ENCODE assay signal across 14 mouse cellular contexts in genomic region chr8:57627946-57628786, GRCm38 (mm10). TPM values are rescaled to one million over a fixed set of nuclear protein-coding genes. Genes with fewer than 3 reads are reported as not detected.
DNase-seq lines count a peak whose midpoint lies in the region; ATAC-seq lines count a peak whose summit lies in the region.
"Had no signal": no experiment of that assay in that cellular context is flagged by ENCODE, and none has a peak within 500 bp of the region (broad histone marks: within the 10 kb centered on the region; RNA-seq: fewer than 3 reads in every experiment).

No protein-coding gene starts in this region.

- H3K9ac ChIP-seq in hindbrain, embryonic 11.5 days (ENCODE audit: low read depth, low read length): no peak overlapping the region
- H3K9ac ChIP-seq: heart, embryonic 13.5 days; hindbrain, embryonic 12.5 days; lung, embryonic 14.5 days had no signal

- no peaks in the 10 kb centered on the region for H3K4me1 ChIP-seq in hindbrain, embryonic 11.5 days (replicated peaks; ENCODE audit: control insufficient read depth, insufficient read depth, low read length)

- no peaks in the 10 kb centered on the region for H3K9me3 ChIP-seq in hindbrain, embryonic 11.5 days (ENCODE audit: control insufficient read depth, low read length)
- H3K9me3 ChIP-seq: heart, embryonic 13.5 days; hindbrain, embryonic 12.5 days had no signal

- H3K4me3 ChIP-seq in hindbrain, embryonic 11.5 days (ENCODE audit: low read depth, low read length): no peak overlapping the region
- H3K4me3 ChIP-seq: heart, embryonic 13.5 days; hindbrain, embryonic 12.5 days had no signal

- no peak overlapping the region for H3K4me2 ChIP-seq in hindbrain, embryonic 11.5 days (replicated peaks; ENCODE audit: low read depth, low read length)
- H3K4me2 ChIP-seq: heart, embryonic 13.5 days; hindbrain, embryonic 12.5 days; lung, embryonic 14.5 days had no signal

- H3K36me3 ChIP-seq in hindbrain, embryonic 11.5 days (ENCODE audit: control insufficient read depth, insufficient read depth, low read length): no peaks in the 10 kb centered on the region
- H3K36me3 ChIP-seq: heart, embryonic 13.5 days; hindbrain, embryonic 12.5 days had no signal

- ATAC-seq in CD4-positive, CD25-positive, alpha-beta regulatory T cell, adult 4 months: peak; percentile 29
- peak; percentile 6; the same call in 1 of the 2 replicates for ATAC-seq in megakaryocyte progenitor cell, adult 5-6 weeks (replicated peaks; ENCODE audit: poor library complexity)
- ATAC-seq in hindbrain, embryonic 11.5 days (ENCODE audit: low FRiP score): no peak

- no peaks in the 10 kb centered on the region for H3K27me3 ChIP-seq in hindbrain, embryonic 11.5 days (ENCODE audit: control insufficient read depth, insufficient read depth, low read length)
- H3K27me3 ChIP-seq: hindbrain, embryonic 12.5 days had no signal

- WGBS in hindbrain, embryonic 11.5 days: 87% methylated on average over 5 of the region's 5 CpGs

- no peak overlapping the region for H3K27ac ChIP-seq in hindbrain, embryonic 11.5 days (ENCODE audit: low read depth, low read length)
- H3K27ac ChIP-seq: heart, embryonic 13.5 days; hindbrain, embryonic 12.5 days had no signal

- peak; percentile 30 for DNase-seq in layer of hippocampus, adult 11-12 months (ENCODE audit: low spot score)
- DNase-seq in layer of hippocampus, postnatal 25 days (ENCODE audit: extremely low spot score in 1 of 2, low spot score in 1 of 2): no peak
- peak; percentile 52 for DNase-seq in NIH3T3 (ENCODE audit: low read depth)
- no peak for DNase-seq in embryo, embryonic 10 days (ENCODE audit: low spot score)
- no peak for DNase-seq in hindbrain, embryonic 11.5 days (ENCODE audit: low spot score)
- no peak for DNase-seq in cerebellum, adult 18-20 months
- DNase-seq: adrenal gland, postnatal 25 days; gastrocnemius, postnatal 14 days; kidney, adult 9 months; lung, embryonic 14.5 days had no signal

RNA-seq across cellular contexts. Expression of gene Galnt7, which starts 24.7 kb away (rescaled TPM):
- total RNA-seq in layer of hippocampus, postnatal 25 days (2021): 10 to 100 TPM in 1 of 2 experiments, 1 to 10 TPM in 1; 9.1 to 10.5 TPM
- polyA plus RNA-seq in CD4-positive, CD25-positive, alpha-beta regulatory T cell, adult 4 months (2017; shearing (Covaris generic)): 10 to 100 TPM; 29.7 to 36.7 TPM
- 15.5 and 15.9 TPM in 2 replicates for total RNA-seq in megakaryocyte progenitor cell, adult 5-6 weeks (2015)
- total RNA-seq in megakaryocyte progenitor cell, adult 5-6 weeks (2017): 17.9 and 20.4 TPM in 2 replicates
- polyA plus RNA-seq in hindbrain, embryonic 11.5 days (2014; fragmentation: Nextera tagmentation; extraction: Ambion mirVana): 17.3 and 19.3 TPM in 2 replicates

Comparison
In these comparisons a context has a peak if more than half of its experiments do, and no peak if none do; other contexts are left out.
1. DNase-seq: peak in layer of hippocampus, adult 11-12 months (single experiment) and NIH3T3 (single experiment); none in layer of hippocampus, postnatal 25 days (0 of 2), embryo, embryonic 10 days (single experiment), hindbrain, embryonic 11.5 days (single experiment) and cerebellum, adult 18-20 months (0 of 2).